Mouse (Mus musculus): ENCODE results near the gene Nedd4. TPM values are rescaled to one million over a fixed set of nuclear protein-coding genes. Genes with fewer than 3 reads are reported as not detected.
A peak's percentile ranks its signal among the peaks of the same experiment; 100 is the strongest.

Nedd4 gene
- polyA plus RNA-seq, 1 experiment from 2014 or later: 624 TPM

- no peaks in the 10 kb centered on the region for H3K36me3 ChIP-seq
- H3K27ac ChIP-seq (ENCODE audit: poor library complexity, severe bottlenecking): peak overlapping the region; percentile 73
- H3K9me3 ChIP-seq (replicated peaks): no peaks in the 10 kb centered on the region
- H3K4me3 ChIP-seq: no peak overlapping the region
- peaks cover 45% of the 10 kb centered on the region for H3K4me1 ChIP-seq (replicated peaks)
- no peaks in the 10 kb centered on the region for H3K27me3 ChIP-seq (replicated peaks)
- no peak for ATAC-seq (ENCODE audit: insufficient number of reproducible peaks, low FRiP score)
- H3K4me2 ChIP-seq: peak overlapping the region; percentile 47
- WGBS: 64% methylated on average over 4 of the region's 4 CpGs
- H3K9ac ChIP-seq: 0 out of 2 replicates have a peak overlapping the region, but pooled peaks have one; percentile 20
These were observed 8.6 kb upstream of the Nedd4 start for GRCm38 (mm10) chr9:72653533-72653932.

GRCm38 (mm10) chr9:72654593-72655242, 7.4 kb upstream of the Nedd4 start:
- Histone ChIP-seq H3K4me2 (no peak overlapping the region), H3K36me3 (no peaks in the 10 kb centered on the region), H3K27me3 (replicated peaks) (no peaks in the 10 kb centered on the region), H3K4me3 (no peak overlapping the region), H3K9me3 (replicated peaks) (no peaks in the 10 kb centered on the region), H3K27ac (ENCODE audit: poor library complexity, severe bottlenecking) (no peak overlapping the region), H3K4me1 (replicated peaks) (peaks cover 45% of the 10 kb centered on the region), H3K9ac (no peak overlapping the region)
- ATAC-seq (ENCODE audit: insufficient number of reproducible peaks, low FRiP score): peak; percentile 44
- WGBS: 58% methylated on average over 6 of the region's 6 CpGs

GRCm38 (mm10) chr9:72655602-72656001, 6.5 kb upstream of the Nedd4 start:
- H3K27me3 ChIP-seq (replicated peaks): no peaks in the 10 kb centered on the region
- no peak overlapping the region for H3K9ac ChIP-seq
- H3K4me3 ChIP-seq: no peak overlapping the region
- H3K9me3 ChIP-seq (replicated peaks): no peaks in the 10 kb centered on the region
- ATAC-seq (ENCODE audit: insufficient number of reproducible peaks, low FRiP score): 0 out of 2 replicates have a peak, but pooled peaks have one; percentile 8
- H3K36me3 ChIP-seq: no peaks in the 10 kb centered on the region
- H3K27ac ChIP-seq (ENCODE audit: poor library complexity, severe bottlenecking): no peak overlapping the region
- 64% methylated on average over 5 of the region's 5 CpGs for WGBS
- peaks cover 45% of the 10 kb centered on the region for H3K4me1 ChIP-seq (replicated peaks)
- no peak overlapping the region for H3K4me2 ChIP-seq

GRCm38 (mm10) chr9:72656491-72656890, 5.7 kb upstream of the Nedd4 start:
- Histone ChIP-seq H3K27me3 (replicated peaks) (no peaks in the 10 kb centered on the region), H3K4me1 (replicated peaks) (peaks cover 45% of the 10 kb centered on the region), H3K36me3 (no peaks in the 10 kb centered on the region), H3K9me3 (replicated peaks) (no peaks in the 10 kb centered on the region), H3K27ac (ENCODE audit: poor library complexity, severe bottlenecking) (no peak overlapping the region), H3K4me3 (no peak overlapping the region), H3K9ac (no peak overlapping the region; the same call in 1 of the 2 replicates), H3K4me2 (no peak overlapping the region)
- 65% methylated on average over 4 of the region's 4 CpGs for WGBS
- ATAC-seq (ENCODE audit: insufficient number of reproducible peaks, low FRiP score): no peak

- 39% methylated on average over 3 of the region's 3 CpGs for WGBS
- Histone ChIP-seq H3K9me3 (replicated peaks) (no peaks in the 10 kb centered on the region), H3K9ac (no peak overlapping the region), H3K4me3 (no peak overlapping the region), H3K4me1 (replicated peaks) (peaks cover 41% of the 10 kb centered on the region), H3K36me3 (no peaks in the 10 kb centered on the region), H3K4me2 (no peak overlapping the region), H3K27me3 (replicated peaks) (no peaks in the 10 kb centered on the region), H3K27ac (ENCODE audit: poor library complexity, severe bottlenecking) (no peak overlapping the region)
- no peak for ATAC-seq (ENCODE audit: insufficient number of reproducible peaks, low FRiP score)
These were observed 5.2 kb upstream of the Nedd4 start for GRCm38 (mm10) chr9:72656940-72657339.

GRCm38 (mm10) chr9:72657694-72658093, 4.5 kb upstream of the Nedd4 start:
- Histone ChIP-seq H3K9ac (no peak overlapping the region), H3K9me3 (replicated peaks) (no peaks in the 10 kb centered on the region), H3K4me3 (no peak overlapping the region), H3K4me1 (replicated peaks) (peaks cover 33% of the 10 kb centered on the region), H3K4me2 (no peak overlapping the region), H3K36me3 (no peaks in the 10 kb centered on the region), H3K27me3 (replicated peaks) (no peaks in the 10 kb centered on the region), H3K27ac (ENCODE audit: poor library complexity, severe bottlenecking) (no peak overlapping the region)
- ATAC-seq (ENCODE audit: insufficient number of reproducible peaks, low FRiP score): no peak
- WGBS: 84% methylated on average over 1 of the region's 1 CpGs

- Histone ChIP-seq H3K27ac (ENCODE audit: poor library complexity, severe bottlenecking) (no peak overlapping the region), H3K27me3 (replicated peaks) (no peaks in the 10 kb centered on the region), H3K4me3 (no peak overlapping the region), H3K36me3 (peaks cover 14% of the 10 kb centered on the region), H3K4me1 (replicated peaks) (peaks cover 33% of the 10 kb centered on the region), H3K9me3 (replicated peaks) (no peaks in the 10 kb centered on the region), H3K4me2 (no peak overlapping the region), H3K9ac (no peak overlapping the region)
- no peak for ATAC-seq (ENCODE audit: insufficient number of reproducible peaks, low FRiP score)
- 73% methylated on average over 4 of the region's 4 CpGs for WGBS
These were observed 2.0 kb upstream of the Nedd4 start for GRCm38 (mm10) chr9:72660139-72660538.

GRCm38 (mm10) chr9:72660911-72661310, 1.2 kb upstream of the Nedd4 start:
- no peak overlapping the region for H3K4me2 ChIP-seq
- H3K4me3 ChIP-seq: no peak overlapping the region
- ATAC-seq (ENCODE audit: insufficient number of reproducible peaks, low FRiP score): no peak
- 59% methylated on average over 1 of the region's 1 CpGs for WGBS
- no peaks in the 10 kb centered on the region for H3K27me3 ChIP-seq (replicated peaks)
- no peaks in the 10 kb centered on the region for H3K9me3 ChIP-seq (replicated peaks)
- peaks cover 32% of the 10 kb centered on the region for H3K4me1 ChIP-seq (replicated peaks)
- peak overlapping the region; percentile 63 for H3K27ac ChIP-seq (ENCODE audit: poor library complexity, severe bottlenecking)
- peaks cover 22% of the 10 kb centered on the region for H3K36me3 ChIP-seq
- no peak overlapping the region for H3K9ac ChIP-seq

GRCm38 (mm10) chr9:72661561-72661894, 618 bp upstream of the Nedd4 start:
- Histone ChIP-seq H3K27me3 (replicated peaks) (no peaks in the 10 kb centered on the region), H3K9me3 (replicated peaks) (no peaks in the 10 kb centered on the region), H3K9ac (peak overlapping the region; percentile 100), H3K4me2 (peak overlapping the region; percentile 99), H3K4me3 (peak overlapping the region; percentile 100), H3K4me1 (replicated peaks) (peaks cover 30% of the 10 kb centered on the region), H3K36me3 (peaks cover 26% of the 10 kb centered on the region), H3K27ac (ENCODE audit: poor library complexity, severe bottlenecking) (peak overlapping the region; percentile 100)
- WGBS: under 1% methylated on average over 13 of the region's 13 CpGs
- ATAC-seq (ENCODE audit: insufficient number of reproducible peaks, low FRiP score): no peak

GRCm38 (mm10) chr9:72662691-72663533, 766 bp downstream of the Nedd4 start:
- Histone ChIP-seq H3K27ac (ENCODE audit: poor library complexity, severe bottlenecking) (peak overlapping the region; percentile 100), H3K4me3 (peak overlapping the region; percentile 100), H3K36me3 (peaks cover 38% of the 10 kb centered on the region), H3K9me3 (replicated peaks) (no peaks in the 10 kb centered on the region), H3K4me2 (peak overlapping the region; percentile 99), H3K9ac (peak overlapping the region; percentile 100), H3K27me3 (replicated peaks) (no peaks in the 10 kb centered on the region), H3K4me1 (replicated peaks) (peaks cover 35% of the 10 kb centered on the region)
- peak; percentile 75 for ATAC-seq (ENCODE audit: insufficient number of reproducible peaks, low FRiP score)
- 1% methylated on average over 54 of the region's 55 CpGs for WGBS

GRCm38 (mm10) chr9:72663534-72663918, 1.4 kb downstream of the Nedd4 start:
- peaks cover 35% of the 10 kb centered on the region for H3K4me1 ChIP-seq (replicated peaks)
- peak overlapping the region; percentile 100 for H3K4me3 ChIP-seq
- peak overlapping the region; percentile 100 for H3K9ac ChIP-seq
- ATAC-seq (ENCODE audit: insufficient number of reproducible peaks, low FRiP score): no peak
- H3K36me3 ChIP-seq: peaks cover 38% of the 10 kb centered on the region
- 8% methylated on average over 10 of the region's 10 CpGs for WGBS
- H3K9me3 ChIP-seq (replicated peaks): no peaks in the 10 kb centered on the region
- H3K4me2 ChIP-seq: peak overlapping the region; percentile 99
- no peaks in the 10 kb centered on the region for H3K27me3 ChIP-seq (replicated peaks)
- peak overlapping the region; percentile 100 for H3K27ac ChIP-seq (ENCODE audit: poor library complexity, severe bottlenecking)
